Mouse (Mus musculus): ENCODE results near the gene Alpl. TPM values are rescaled to one million over a fixed set of nuclear protein-coding genes. Genes with fewer than 3 reads are reported as not detected.

Alpl gene
- polyA plus RNA-seq, 1 experiment from 2014 or later: 4.7 TPM

GRCm38 (mm10) chr4:137722692-137723427 lies 73.3 kb downstream of the Alpl start:
- H3K27ac ChIP-seq (ENCODE audit: low read length): no peak overlapping the region
- no peaks in the 10 kb centered on the region for H3K36me3 ChIP-seq (ENCODE audit: control insufficient read depth, insufficient read depth, low read length)
- H3K4me2 ChIP-seq (ENCODE audit: low read depth, low read length): no peak overlapping the region
- H3K9me3 ChIP-seq (ENCODE audit: control insufficient read depth, low read length): no peaks in the 10 kb centered on the region
- H3K4me1 ChIP-seq (ENCODE audit: control insufficient read depth, insufficient read depth, low read length): peaks cover 23% of the 10 kb centered on the region
- WGBS: 29% methylated on average over 12 of the region's 12 CpGs
- no peak for ATAC-seq
- H3K9ac ChIP-seq (ENCODE audit: low read depth, low read length): no peak overlapping the region
- H3K27me3 ChIP-seq (replicated peaks; ENCODE audit: control insufficient read depth, insufficient read depth, low read length): peaks cover 8% of the 10 kb centered on the region
- H3K4me3 ChIP-seq (ENCODE audit: low read length): no peak overlapping the region

GRCm38 (mm10) chr4:137722230-137722629 lies 74.0 kb downstream of the Alpl start:
- no peak overlapping the region for H3K4me2 ChIP-seq (ENCODE audit: low read depth, low read length)
- no peak for ATAC-seq
- no peak overlapping the region for H3K4me3 ChIP-seq (ENCODE audit: low read length)
- H3K9me3 ChIP-seq (ENCODE audit: control insufficient read depth, low read length): no peaks in the 10 kb centered on the region
- no peak overlapping the region for H3K9ac ChIP-seq (ENCODE audit: low read depth, low read length)
- peaks cover 8% of the 10 kb centered on the region for H3K27me3 ChIP-seq (replicated peaks; ENCODE audit: control insufficient read depth, insufficient read depth, low read length)
- WGBS: 87% methylated on average over 3 of the region's 3 CpGs
- no peaks in the 10 kb centered on the region for H3K36me3 ChIP-seq (ENCODE audit: control insufficient read depth, insufficient read depth, low read length)
- H3K27ac ChIP-seq (ENCODE audit: low read length): no peak overlapping the region
- H3K4me1 ChIP-seq (ENCODE audit: control insufficient read depth, insufficient read depth, low read length): peaks cover 18% of the 10 kb centered on the region

GRCm38 (mm10) chr4:137721563-137721962 lies 74.6 kb downstream of the Alpl start:
- ATAC-seq: no peak
- no peak overlapping the region for H3K9ac ChIP-seq (ENCODE audit: low read depth, low read length)
- WGBS: 89% methylated on average over 15 of the region's 15 CpGs
- H3K36me3 ChIP-seq (ENCODE audit: control insufficient read depth, insufficient read depth, low read length): no peaks in the 10 kb centered on the region
- no peak overlapping the region for H3K4me2 ChIP-seq (ENCODE audit: low read depth, low read length)
- peaks cover 5% of the 10 kb centered on the region for H3K27me3 ChIP-seq (replicated peaks; ENCODE audit: control insufficient read depth, insufficient read depth, low read length)
- no peaks in the 10 kb centered on the region for H3K9me3 ChIP-seq (ENCODE audit: control insufficient read depth, low read length)
- no peak overlapping the region for H3K27ac ChIP-seq (ENCODE audit: low read length)
- H3K4me1 ChIP-seq (ENCODE audit: control insufficient read depth, insufficient read depth, low read length): peaks cover 25% of the 10 kb centered on the region
- H3K4me3 ChIP-seq (ENCODE audit: low read length): no peak overlapping the region

DNA sequence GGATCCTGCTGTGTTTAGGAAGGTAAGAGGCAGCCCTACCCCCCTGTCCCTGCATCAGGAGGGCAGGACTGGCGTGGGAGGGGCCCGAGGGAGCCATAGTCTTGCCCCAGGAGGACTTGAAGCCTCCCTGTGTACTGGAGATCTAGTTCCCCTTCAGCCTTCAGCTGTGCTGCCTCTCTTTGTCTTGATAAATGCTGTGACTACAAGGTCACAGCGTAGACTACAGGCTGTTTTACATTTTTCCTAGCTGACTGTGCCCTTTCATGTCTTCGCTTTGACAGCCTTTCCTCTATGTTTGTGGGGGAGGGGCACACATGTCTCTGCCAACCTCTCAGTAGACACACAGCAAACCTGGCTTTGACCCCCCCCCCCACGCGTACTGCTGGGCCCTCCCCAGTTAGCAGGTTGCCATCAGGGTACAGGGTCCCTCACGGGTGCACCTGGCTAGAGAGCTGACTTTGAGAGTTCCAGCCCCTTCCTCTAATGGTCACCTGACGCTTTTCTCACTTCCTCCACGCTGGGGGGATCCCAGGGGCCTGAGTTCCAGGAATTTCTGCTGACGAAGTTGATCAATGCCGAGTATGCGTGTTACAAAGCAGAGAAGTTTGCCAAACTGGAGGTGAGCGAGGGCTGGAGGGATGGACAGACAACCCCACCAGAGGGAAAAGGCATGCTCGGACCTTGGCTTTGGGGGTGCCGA lies 76.7 kb downstream of the Alpl start:
- Histone ChIP-seq H3K4me3 (ENCODE audit: low read length) (no peak overlapping the region), H3K4me1 (ENCODE audit: control insufficient read depth, insufficient read depth, low read length) (peaks cover 28% of the 10 kb centered on the region), H3K4me2 (ENCODE audit: low read depth, low read length) (no peak overlapping the region), H3K36me3 (ENCODE audit: control insufficient read depth, insufficient read depth, low read length) (no peaks in the 10 kb centered on the region), H3K27me3 (replicated peaks; ENCODE audit: control insufficient read depth, insufficient read depth, low read length) (peaks cover 5% of the 10 kb centered on the region), H3K9me3 (ENCODE audit: control insufficient read depth, low read length) (no peaks in the 10 kb centered on the region), H3K27ac (ENCODE audit: low read length) (no peak overlapping the region; the same call in 1 of the 2 replicates), H3K9ac (ENCODE audit: low read depth, low read length) (no peak overlapping the region; the same call in 1 of the 2 replicates)
- ATAC-seq: no peak
- 41% methylated on average over 15 of the region's 15 CpGs for WGBS

DNA sequence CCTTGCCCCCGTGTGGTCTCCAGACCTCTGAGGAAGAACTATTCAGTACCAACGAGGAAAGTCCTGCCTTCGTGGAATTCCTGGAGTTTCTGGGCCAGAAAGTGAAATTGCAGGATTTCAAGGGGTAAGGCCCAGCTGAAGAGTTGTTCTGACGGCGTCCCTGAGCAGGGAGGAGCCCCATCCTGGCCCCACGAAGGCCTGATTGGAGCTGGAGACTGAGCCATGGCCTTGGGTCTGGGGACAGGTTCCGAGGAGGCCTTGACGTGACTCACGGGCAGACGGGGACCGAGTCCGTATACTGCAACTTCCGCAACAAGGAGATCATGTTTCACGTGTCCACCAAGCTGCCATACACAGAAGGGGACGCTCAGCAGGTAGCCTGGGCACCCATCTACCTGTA lies 78.5 kb downstream of the Alpl start:
- ATAC-seq: no peak
- H3K4me1 ChIP-seq (ENCODE audit: control insufficient read depth, insufficient read depth, low read length): peaks cover 36% of the 10 kb centered on the region
- WGBS: 70% methylated on average over 15 of the region's 15 CpGs
- H3K9me3 ChIP-seq (ENCODE audit: control insufficient read depth, low read length): no peaks in the 10 kb centered on the region
- H3K36me3 ChIP-seq (ENCODE audit: control insufficient read depth, insufficient read depth, low read length): no peaks in the 10 kb centered on the region
- no peak overlapping the region for H3K4me2 ChIP-seq (ENCODE audit: low read depth, low read length)
- H3K27me3 ChIP-seq (replicated peaks; ENCODE audit: control insufficient read depth, insufficient read depth, low read length): no peaks in the 10 kb centered on the region
- no peak overlapping the region for H3K4me3 ChIP-seq (ENCODE audit: low read length)
- no peak overlapping the region for H3K27ac ChIP-seq (ENCODE audit: low read length)
- no peak overlapping the region for H3K9ac ChIP-seq (ENCODE audit: low read depth, low read length)

DNA sequence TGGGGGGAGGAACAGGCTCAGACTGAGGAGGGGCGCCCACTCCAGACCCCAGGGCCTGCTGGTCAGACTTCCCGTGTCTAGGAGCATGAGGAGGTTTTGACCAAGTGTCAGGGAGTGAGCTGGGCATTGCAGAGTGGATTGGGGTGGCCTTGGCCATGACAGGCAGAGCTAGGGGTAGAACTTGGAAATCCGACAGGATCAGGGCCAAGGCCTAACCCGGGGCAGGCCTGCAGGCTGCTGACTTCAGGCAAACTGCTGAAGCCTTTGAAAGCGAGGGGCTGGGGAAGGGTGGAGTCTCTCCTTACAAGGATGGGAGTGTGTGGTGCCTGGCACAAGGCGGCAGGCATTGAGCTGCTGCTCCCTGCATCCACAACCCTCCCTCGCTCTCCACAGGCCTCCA lies 79.2 kb downstream of the Alpl start:
- Histone ChIP-seq H3K4me2 (ENCODE audit: low read depth, low read length) (no peak overlapping the region), H3K9ac (ENCODE audit: low read depth, low read length) (peak overlapping the region; percentile 16; the same call in 1 of the 2 replicates), H3K36me3 (ENCODE audit: control insufficient read depth, insufficient read depth, low read length) (no peaks in the 10 kb centered on the region), H3K9me3 (ENCODE audit: control insufficient read depth, low read length) (no peaks in the 10 kb centered on the region), H3K4me3 (ENCODE audit: low read length) (no peak overlapping the region), H3K4me1 (ENCODE audit: control insufficient read depth, insufficient read depth, low read length) (peaks cover 36% of the 10 kb centered on the region), H3K27ac (ENCODE audit: low read length) (no peak overlapping the region), H3K27me3 (replicated peaks; ENCODE audit: control insufficient read depth, insufficient read depth, low read length) (no peaks in the 10 kb centered on the region)
- WGBS: 54% methylated on average over 7 of the region's 7 CpGs
- ATAC-seq: no peak

DNA sequence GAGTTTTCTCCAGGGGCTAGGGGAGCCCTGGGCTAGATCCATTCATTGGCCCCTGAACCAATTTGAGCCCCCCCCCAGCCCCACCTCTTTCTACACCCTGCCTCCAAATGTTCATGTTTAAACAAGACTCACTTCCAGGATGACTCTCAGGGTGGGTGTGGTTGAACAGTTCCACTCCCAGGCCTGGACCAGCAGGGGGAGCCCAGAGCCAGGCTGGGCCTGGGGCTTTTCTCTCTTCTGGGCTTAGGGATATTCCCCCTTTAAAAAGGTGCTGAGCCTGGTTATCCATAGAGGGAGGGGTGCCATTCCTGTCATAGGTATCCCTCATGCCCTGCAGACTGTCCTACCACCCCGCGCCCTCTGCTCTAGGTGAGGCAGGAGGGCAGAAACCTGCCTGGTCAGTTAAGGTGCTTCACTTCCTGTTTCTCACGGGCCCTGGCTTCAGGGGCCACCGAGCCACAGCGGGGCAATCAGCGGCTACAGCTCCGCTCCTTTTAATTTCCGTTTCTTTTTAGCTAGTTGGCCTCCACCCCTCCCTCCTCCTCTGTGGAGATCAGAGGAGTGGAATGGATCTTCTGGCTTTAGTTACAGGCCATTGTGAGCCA lies 82.1 kb downstream of the Alpl start:
- Histone ChIP-seq H3K36me3 (ENCODE audit: control insufficient read depth, insufficient read depth, low read length) (no peaks in the 10 kb centered on the region), H3K9ac (ENCODE audit: low read depth, low read length) (no peak overlapping the region), H3K27ac (ENCODE audit: low read length) (peak overlapping the region; percentile 57), H3K27me3 (replicated peaks; ENCODE audit: control insufficient read depth, insufficient read depth, low read length) (no peaks in the 10 kb centered on the region), H3K9me3 (ENCODE audit: control insufficient read depth, low read length) (no peaks in the 10 kb centered on the region), H3K4me3 (ENCODE audit: low read length) (no peak overlapping the region), H3K4me2 (ENCODE audit: low read depth, low read length) (no peak overlapping the region), H3K4me1 (ENCODE audit: control insufficient read depth, insufficient read depth, low read length) (peaks cover 29% of the 10 kb centered on the region)
- peak; percentile 36; the same call in 1 of the 2 replicates for ATAC-seq
- 39% methylated on average over 8 of the region's 8 CpGs for WGBS

GRCm38 (mm10) chr4:137712963-137713362 lies 83.2 kb downstream of the Alpl start:
- WGBS: 60% methylated on average over 13 of the region's 13 CpGs

DNA sequence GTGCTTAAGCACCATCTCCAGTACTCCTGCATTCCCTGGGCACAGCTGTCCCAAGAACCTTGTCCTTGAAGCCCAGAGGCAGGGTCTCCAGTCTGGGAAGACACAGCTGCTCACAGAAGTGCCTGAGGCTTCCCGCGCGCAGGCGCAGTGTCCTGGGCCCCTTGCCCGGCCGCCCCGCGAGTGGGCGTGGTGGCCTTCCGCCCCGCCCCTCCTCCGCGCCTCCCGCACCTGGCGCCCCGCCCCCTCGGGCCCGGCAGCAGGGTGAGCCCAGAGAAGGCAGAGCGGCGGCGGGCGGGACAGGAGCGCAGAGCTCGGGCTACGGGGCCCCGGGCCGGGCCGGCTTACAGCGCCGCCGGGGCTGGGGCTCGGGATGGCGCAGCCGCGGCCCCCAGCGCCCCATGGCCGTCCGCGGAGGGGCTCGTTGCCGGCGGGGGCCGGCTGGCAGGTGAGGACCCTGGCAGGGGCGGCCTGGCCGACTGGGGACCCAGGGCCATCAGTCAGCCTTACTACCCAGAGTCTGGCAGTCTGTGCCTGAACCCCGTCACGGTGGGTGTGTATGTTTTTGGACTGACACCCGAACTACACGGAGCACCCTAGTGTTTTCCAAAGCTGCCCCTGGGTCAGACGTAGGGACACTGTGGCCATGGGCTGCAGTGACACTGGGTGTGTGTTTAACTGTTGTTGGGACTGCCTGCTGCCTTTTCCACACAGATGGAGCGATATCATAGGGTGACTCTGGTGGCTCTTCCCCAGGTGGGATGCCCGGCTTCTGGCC lies 88.8 kb downstream of the Alpl start:
- H3K9me3 ChIP-seq (ENCODE audit: control insufficient read depth, low read length): no peaks in the 10 kb centered on the region
- 4% methylated on average over 52 of the region's 52 CpGs for WGBS
- H3K27me3 ChIP-seq (replicated peaks; ENCODE audit: control insufficient read depth, insufficient read depth, low read length): no peaks in the 10 kb centered on the region
- peak; percentile 83 for ATAC-seq
- H3K27ac ChIP-seq (ENCODE audit: low read length): peak overlapping the region; percentile 80
- peak overlapping the region; percentile 66 for H3K4me3 ChIP-seq (ENCODE audit: low read length)
- H3K36me3 ChIP-seq (ENCODE audit: control insufficient read depth, insufficient read depth, low read length): no peaks in the 10 kb centered on the region
- peak overlapping the region; percentile 93 for H3K4me2 ChIP-seq (ENCODE audit: low read depth, low read length)
- peak overlapping the region; percentile 81 for H3K9ac ChIP-seq (ENCODE audit: low read depth, low read length)
- H3K4me1 ChIP-seq (ENCODE audit: control insufficient read depth, insufficient read depth, low read length): peaks cover 24% of the 10 kb centered on the region

More at GRCm38 (mm10) chr4:137712963-137713362, 83.2 kb downstream of the Alpl start:
- Histone ChIP-seq H3K9ac (ENCODE audit: low read depth, low read length) (no peak overlapping the region), H3K4me3 (ENCODE audit: low read length) (no peak overlapping the region), H3K4me1 (ENCODE audit: control insufficient read depth, insufficient read depth, low read length) (peaks cover 28% of the 10 kb centered on the region), H3K4me2 (ENCODE audit: low read depth, low read length) (no peak overlapping the region), H3K27me3 (replicated peaks; ENCODE audit: control insufficient read depth, insufficient read depth, low read length) (no peaks in the 10 kb centered on the region), H3K27ac (ENCODE audit: low read length) (peak overlapping the region; percentile 57), H3K36me3 (ENCODE audit: control insufficient read depth, insufficient read depth, low read length) (no peaks in the 10 kb centered on the region), H3K9me3 (ENCODE audit: control insufficient read depth, low read length) (no peaks in the 10 kb centered on the region)
- ATAC-seq: peak; percentile 60

Measured in intestine, embryonic 16.5 days (tissue).